Mouse (Mus musculus) bone marrow, adult 2 months (tissue): ENCODE measurements around the gene Ccdc57.

Source experiments
- CTCF ChIP-seq: fragments of 200-500 bp; IDR thresholded peaks from 2 replicates; pipeline ENCODE4 v1.5.1; 2011; ENCODE audit warnings: low read length, control low read depth; ENCODE audit not compliant: control insufficient read depth, insufficient read depth
- POLR2A ChIP-seq: fragments of 200-500 bp; IDR thresholded peaks from 2 replicates; pipeline ENCODE4 v1.6.1; 2011; ENCODE audit warnings: low read depth, mild to moderate bottlenecking, control low read depth, low read length, borderline replicate concordance; ENCODE audit not compliant: control insufficient read depth

- TF ChIP-seq POLR2A (no peak), CTCF (no peak)
Observed at GRCm38 (mm10) chr11:120982459-120982858, 49.8 kb upstream of the Ccdc57 start.
